24 mouse cellular contexts compared by ENCODE assay signal in genomic region chr17:68069008-68069407, GRCm38 (mm10).
A peak's percentile ranks its signal among the peaks of the same experiment; 100 is the strongest.
DNase-seq lines count a peak whose midpoint lies in the region; ATAC-seq and TF ChIP-seq lines count a peak whose summit lies in the region.
"Had no signal": no experiment of that assay in that cellular context is flagged by ENCODE, and none has a peak within 500 bp of the region (broad histone marks: within the 10 kb centered on the region; RNA-seq: fewer than 3 reads in every experiment).

No protein-coding gene starts in this region.

- WGBS in kidney, embryonic 16.5 days = 46% methylated on average over 7 of the region's 7 CpGs
- 52% methylated on average over 7 of the region's 7 CpGs for WGBS in kidney, embryonic 15.5 days
- WGBS in midbrain, embryonic 10.5 days = 76% methylated on average over 7 of the region's 7 CpGs
- WGBS in midbrain, embryonic 11.5 days = 75% methylated on average over 7 of the region's 7 CpGs
- 39% methylated on average over 7 of the region's 7 CpGs for WGBS in intestine, embryonic 15.5 days
- WGBS in midbrain, postnatal 0 days = 84% methylated on average over 7 of the region's 7 CpGs

- no peak overlapping the region for H3K27ac ChIP-seq in kidney, embryonic 16.5 days (ENCODE audit: low read length)
- H3K27ac ChIP-seq in kidney, embryonic 15.5 days = no peak overlapping the region
- no peak overlapping the region for H3K27ac ChIP-seq in midbrain, embryonic 10.5 days (replicated peaks)
- H3K27ac ChIP-seq in midbrain, embryonic 11.5 days (ENCODE audit: low read depth, low read length) = no peak overlapping the region
- H3K27ac ChIP-seq in intestine, embryonic 15.5 days = peak overlapping the region; percentile 68
- H3K27ac ChIP-seq in midbrain, postnatal 0 days (ENCODE audit: low read depth, low read length) = no peak overlapping the region
- H3K27ac ChIP-seq: heart, adult 2 months; hindbrain, embryonic 15.5 days had no signal

- H3K4me1 ChIP-seq in kidney, embryonic 16.5 days (ENCODE audit: insufficient read depth, low read length) = 0 out of 2 replicates have a peak, but pooled peaks cover 9% of the 10 kb centered on the region
- H3K4me1 ChIP-seq in kidney, embryonic 15.5 days = peaks cover 24% of the 10 kb centered on the region
- peaks cover 16% of the 10 kb centered on the region for H3K4me1 ChIP-seq in midbrain, embryonic 10.5 days
- no peaks in the 10 kb centered on the region for H3K4me1 ChIP-seq in midbrain, embryonic 11.5 days (ENCODE audit: control insufficient read depth, insufficient read depth, low read length)
- no peaks in the 10 kb centered on the region for H3K4me1 ChIP-seq in intestine, embryonic 15.5 days (replicated peaks)
- no peaks in the 10 kb centered on the region for H3K4me1 ChIP-seq in midbrain, postnatal 0 days (ENCODE audit: insufficient read depth, low read length)
- H3K4me1 ChIP-seq: hindbrain, embryonic 15.5 days; megakaryocyte, embryonic 14.5 days had no signal

- no peaks in the 10 kb centered on the region for H3K9me3 ChIP-seq in kidney, embryonic 16.5 days (ENCODE audit: low read length)
- no peaks in the 10 kb centered on the region for H3K9me3 ChIP-seq in kidney, embryonic 15.5 days (replicated peaks)
- no peaks in the 10 kb centered on the region for H3K9me3 ChIP-seq in midbrain, embryonic 10.5 days (replicated peaks)
- H3K9me3 ChIP-seq in midbrain, embryonic 11.5 days (ENCODE audit: control insufficient read depth, low read length) = no peaks in the 10 kb centered on the region
- H3K9me3 ChIP-seq in intestine, embryonic 15.5 days = no peaks in the 10 kb centered on the region
- H3K9me3 ChIP-seq in midbrain, postnatal 0 days (ENCODE audit: low read length) = no peaks in the 10 kb centered on the region
- H3K9me3 ChIP-seq: embryonic facial prominence, embryonic 13.5 days; hindbrain, embryonic 15.5 days had no signal

- H3K36me3 ChIP-seq in kidney, embryonic 16.5 days (ENCODE audit: insufficient read depth, low read length) = no peaks in the 10 kb centered on the region
- H3K36me3 ChIP-seq in kidney, embryonic 15.5 days = no peaks in the 10 kb centered on the region
- H3K36me3 ChIP-seq in midbrain, embryonic 10.5 days = no peaks in the 10 kb centered on the region
- H3K36me3 ChIP-seq in midbrain, embryonic 11.5 days (ENCODE audit: control insufficient read depth, insufficient read depth, low read length) = no peaks in the 10 kb centered on the region
- H3K36me3 ChIP-seq in intestine, embryonic 15.5 days = no peaks in the 10 kb centered on the region
- H3K36me3 ChIP-seq in midbrain, postnatal 0 days (ENCODE audit: insufficient read depth, low read length) = no peaks in the 10 kb centered on the region
- H3K36me3 ChIP-seq: embryonic facial prominence, embryonic 13.5 days; hindbrain, embryonic 15.5 days had no signal

- TF ChIP-seq CTCF in midbrain, postnatal 0 days (IDR thresholded peaks at IDR 0.05) = no peak

- H3K27me3 ChIP-seq in kidney, embryonic 16.5 days (ENCODE audit: insufficient read depth, low read length) = no peaks in the 10 kb centered on the region; the same call in 1 of the 2 replicates
- peaks cover 45% of the 10 kb centered on the region for H3K27me3 ChIP-seq in kidney, embryonic 15.5 days
- no peaks in the 10 kb centered on the region for H3K27me3 ChIP-seq in midbrain, embryonic 10.5 days (ENCODE audit: low read depth, poor library complexity, severe bottlenecking)
- H3K27me3 ChIP-seq in midbrain, embryonic 11.5 days (ENCODE audit: control insufficient read depth, insufficient read depth, low read length) = no peaks in the 10 kb centered on the region
- no peaks in the 10 kb centered on the region for H3K27me3 ChIP-seq in intestine, embryonic 15.5 days (replicated peaks)
- no peaks in the 10 kb centered on the region for H3K27me3 ChIP-seq in midbrain, postnatal 0 days (ENCODE audit: insufficient read depth, low read length)
- H3K27me3 ChIP-seq: embryonic facial prominence, embryonic 13.5 days; hindbrain, embryonic 15.5 days; megakaryocyte, embryonic 14.5 days had no signal

- H3K4me3 ChIP-seq in kidney, embryonic 16.5 days (ENCODE audit: low read length) = no peak overlapping the region
- no peak overlapping the region for H3K4me3 ChIP-seq in kidney, embryonic 15.5 days (replicated peaks)
- H3K4me3 ChIP-seq in midbrain, embryonic 10.5 days = no peak overlapping the region
- no peak overlapping the region for H3K4me3 ChIP-seq in midbrain, embryonic 11.5 days (ENCODE audit: low read depth, low read length)
- no peak overlapping the region for H3K4me3 ChIP-seq in intestine, embryonic 15.5 days (replicated peaks)
- no peak overlapping the region for H3K4me3 ChIP-seq in midbrain, postnatal 0 days (ENCODE audit: low read depth, low read length)
- H3K4me3 ChIP-seq: embryonic facial prominence, embryonic 13.5 days; heart, adult 2 months; hindbrain, embryonic 15.5 days; megakaryocyte, embryonic 14.5 days had no signal

- H3K9ac ChIP-seq in kidney, embryonic 16.5 days (replicated peaks; ENCODE audit: low read length) = no peak overlapping the region
- no peak overlapping the region for H3K9ac ChIP-seq in kidney, embryonic 15.5 days
- no peak overlapping the region for H3K9ac ChIP-seq in midbrain, embryonic 11.5 days (ENCODE audit: low read length)
- no peak overlapping the region for H3K9ac ChIP-seq in intestine, embryonic 15.5 days
- no peak overlapping the region for H3K9ac ChIP-seq in midbrain, postnatal 0 days (replicated peaks; ENCODE audit: low read length, poor library complexity, severe bottlenecking)
- H3K9ac ChIP-seq: embryonic facial prominence, embryonic 13.5 days; hindbrain, embryonic 15.5 days had no signal

- H3K4me2 ChIP-seq in kidney, embryonic 16.5 days (replicated peaks; ENCODE audit: low read depth, low read length) = no peak overlapping the region
- no peak overlapping the region for H3K4me2 ChIP-seq in kidney, embryonic 15.5 days
- no peak overlapping the region for H3K4me2 ChIP-seq in midbrain, embryonic 11.5 days
- H3K4me2 ChIP-seq in intestine, embryonic 15.5 days (replicated peaks) = peak overlapping the region; percentile 30
- no peak overlapping the region for H3K4me2 ChIP-seq in midbrain, postnatal 0 days (ENCODE audit: low read depth, low read length, poor library complexity, severe bottlenecking)
- H3K4me2 ChIP-seq: embryonic facial prominence, embryonic 13.5 days; hindbrain, embryonic 15.5 days had no signal

- peak; percentile 43; the same call in 1 of the 2 replicates for ATAC-seq in kidney, embryonic 16.5 days (ENCODE audit: low FRiP score, low TSS enrichment)
- no peak for ATAC-seq in kidney, embryonic 15.5 days (replicated peaks; ENCODE audit: low FRiP score)
- no peak for ATAC-seq in midbrain, embryonic 11.5 days (ENCODE audit: low FRiP score)
- peak; percentile 44; the same call in 1 of the 2 replicates for ATAC-seq in intestine, embryonic 15.5 days
- no peak for ATAC-seq in midbrain, postnatal 0 days (ENCODE audit: low FRiP score)
- ATAC-seq: activated CD4-positive, CD25-positive, alpha-beta regulatory T cell, adult 4 months; forebrain, embryonic 16.5 days; midbrain, embryonic 16.5 days had no signal

- DNase-seq in midbrain, embryonic 10.5 days (ENCODE audit: low spot score) = peak; percentile 14
- no peak for DNase-seq in midbrain, embryonic 11.5 days (ENCODE audit: low spot score, missing footprints)
- peak; percentile 66 for DNase-seq in yolk sac, embryonic 10.5 days (ENCODE audit: low spot score)
- DNase-seq in midbrain, postnatal 0 days (ENCODE audit: low spot score) = no peak
- no peak for DNase-seq in thymus, adult 18-20 months
- DNase-seq: adrenal gland, postnatal 10 days; cerebellum, postnatal 14 days; gastrocnemius, postnatal 25 days; heart, adult 2 months; heart, postnatal 4 days; kidney, adult 9 months; left cerebral cortex, postnatal 4 days; liver; lung, adult 2 months; thymus, postnatal 36 days had no signal

Comparison
In these comparisons a context has a peak if more than half of its experiments do, and no peak if none do; other contexts are left out.
1. ATAC-seq: peak in kidney, embryonic 16.5 days (single experiment) and intestine, embryonic 15.5 days (single experiment); none in kidney, embryonic 15.5 days (single experiment), midbrain, embryonic 11.5 days (single experiment) and midbrain, postnatal 0 days (single experiment).
2. DNase-seq: peak in midbrain, embryonic 10.5 days (single experiment) and yolk sac, embryonic 10.5 days (single experiment); none in midbrain, embryonic 11.5 days (single experiment), midbrain, postnatal 0 days (single experiment) and thymus, adult 18-20 months (0 of 2).